Mouse (Mus musculus) neural tube, embryonic 11.5 days (tissue): ENCODE measurements at regions not wholly inside any gene's neighbourhood (a gene's known extent, or its start where the extent isn't known, plus 50 kb on each side); places are given as distances from the start of the nearest gene placed in this dataset.

Experiments
- ATAC-seq: fragments of 200-750 bp; cut with Nextera tagmentation; 2 replicates; pipeline ENCODE4 v1.8.0; 2017; ENCODE audit warnings: moderate number of reproducible peaks, mild to moderate bottlenecking, moderate TSS enrichment, moderate library complexity; ENCODE audit not compliant: insufficient read depth, low FRiP score, low TSS enrichment
- DNase-seq: peaks from one replicate; pipeline ENCODE4 v3.0.0-alpha.2; 2015; ENCODE audit warnings: low spot score
- H3K27ac ChIP-seq: fragments of 300-500 bp; sonication (generic); 2 replicates; pipeline ENCODE4 v1.5.1; 2014; ENCODE audit warnings: low read depth, mild to moderate bottlenecking, low read length
- H3K27me3 ChIP-seq: fragments of 300-500 bp; sonication (generic); 2 replicates; pipeline ENCODE4 v1.6.1; 2014; ENCODE audit warnings: mild to moderate bottlenecking, low read length, mixed read lengths; ENCODE audit not compliant: control insufficient read depth, insufficient read depth
- H3K36me3 ChIP-seq: fragments of 300-500 bp; sonication (generic); 2 replicates; pipeline ENCODE4 v1.6.1; 2014; ENCODE audit warnings: mild to moderate bottlenecking, low read length, moderate library complexity, mixed read lengths; ENCODE audit not compliant: control insufficient read depth, insufficient read depth
- H3K4me1 ChIP-seq: fragments of 300-500 bp; sonication (generic); 2 replicates; pipeline ENCODE4 v1.6.1; 2014; ENCODE audit warnings: low read length, mixed read lengths; ENCODE audit not compliant: control insufficient read depth, insufficient read depth
- H3K4me2 ChIP-seq: fragments of 300-500 bp; sonication (generic); 2 replicates; pipeline ENCODE4 v1.6.1; 2014; ENCODE audit warnings: low read depth, mild to moderate bottlenecking, moderate library complexity
- H3K4me3 ChIP-seq: fragments of 300-500 bp; sonication (generic); 2 replicates; pipeline ENCODE4 v1.5.1; 2014; ENCODE audit warnings: low read depth, low read length
- H3K9ac ChIP-seq: fragments of 300-500 bp; sonication (generic); 2 replicates; pipeline ENCODE4 v1.6.1; 2014; ENCODE audit warnings: mild to moderate bottlenecking, low read length
- H3K9me3 ChIP-seq: fragments of 300-500 bp; sonication (generic); 2 replicates; pipeline ENCODE4 v1.6.1; 2016; ENCODE audit warnings: low read length; ENCODE audit not compliant: control insufficient read depth
- WGBS: fragments of 180-500 bp; shearing (Covaris S2); extraction: QIAGEN DNeasy Blood & Tissue Kit; methylation state at CpG from one replicate; pipeline ENCODE4 v1.1.7; 2014; 5-methylcytosine and 5-hydroxymethylcytosine counted together

GRCm38 (mm10) chr4:106252946-106253345 lies 63.1 kb upstream of the Usp24 start:
- H3K4me2 ChIP-seq, result no peak overlapping the region
- WGBS, result 92% methylated on average over 6 of the region's 6 CpGs

DNA sequence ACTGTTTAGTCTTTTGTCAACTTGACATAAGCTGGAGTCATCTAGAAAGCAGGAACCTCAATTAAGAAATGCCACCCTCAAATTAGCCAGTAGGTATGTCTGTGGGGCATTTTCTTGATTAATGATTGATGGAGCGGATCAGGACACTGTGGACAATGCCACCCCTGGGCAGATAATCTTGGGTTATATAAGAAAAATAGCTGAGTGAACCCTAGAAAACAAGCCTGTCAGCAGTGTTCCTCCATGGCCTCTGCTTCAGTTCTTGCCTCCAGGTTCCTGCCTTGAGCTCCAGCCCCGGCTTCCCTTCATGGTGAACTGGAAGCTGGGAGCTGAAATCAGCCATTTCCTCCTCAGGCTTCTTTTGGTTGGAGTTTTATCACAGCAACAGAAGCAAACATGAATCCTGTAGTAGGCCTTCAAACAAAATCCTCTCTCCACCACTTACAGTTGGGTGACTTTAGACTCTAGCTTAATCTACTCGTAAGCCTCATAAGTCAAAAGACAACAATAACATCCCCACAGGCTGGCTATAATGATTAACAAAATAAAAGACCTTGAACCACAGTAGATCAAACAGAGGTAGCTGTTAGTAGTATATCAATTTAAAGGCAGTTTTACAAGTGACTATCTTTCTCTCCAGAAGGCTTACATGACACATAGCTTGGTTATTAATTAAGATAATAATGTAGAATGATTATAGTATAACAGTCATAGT lies 61.1 kb upstream of the Usp24 start:
- H3K4me1 ChIP-seq, result no peaks in the 10 kb centered on the region
- ATAC-seq (no peak), DNase-seq (no peak)
- H3K4me3 ChIP-seq, result no peak overlapping the region
- WGBS, result 87% methylated on average over 3 of the region's 3 CpGs
- H3K9ac ChIP-seq, result no peak overlapping the region
- H3K4me2 ChIP-seq, result no peak overlapping the region
- no peaks in the 10 kb centered on the region for H3K27me3 ChIP-seq
- H3K36me3 ChIP-seq, result no peaks in the 10 kb centered on the region
- no peak overlapping the region for H3K27ac ChIP-seq
- H3K9me3 ChIP-seq, result no peaks in the 10 kb centered on the region

More at GRCm38 (mm10) chr4:106252946-106253345, 63.1 kb upstream of the Usp24 start:
- Histone ChIP-seq H3K9me3 (no peaks in the 10 kb centered on the region), H3K9ac (no peak overlapping the region), H3K4me3 (no peak overlapping the region), H3K36me3 (no peaks in the 10 kb centered on the region), H3K27ac (no peak overlapping the region), H3K4me1 (no peaks in the 10 kb centered on the region), H3K27me3 (no peaks in the 10 kb centered on the region)
- ATAC-seq (no peak), DNase-seq (no peak)

- ATAC-seq (no peak), DNase-seq (no peak)
- Histone ChIP-seq H3K4me3 (no peak overlapping the region), H3K9ac (no peak overlapping the region), H3K27me3 (no peaks in the 10 kb centered on the region), H3K27ac (no peak overlapping the region), H3K9me3 (no peaks in the 10 kb centered on the region), H3K36me3 (no peaks in the 10 kb centered on the region), H3K4me1 (no peaks in the 10 kb centered on the region), H3K4me2 (no peak overlapping the region)
Measured at GRCm38 (mm10) chr4:106255959-106256609, 59.9 kb upstream of the Usp24 start.

GRCm38 (mm10) chr4:106261404-106261803 lies 54.6 kb upstream of the Usp24 start:
- Histone ChIP-seq H3K4me3 (no peak overlapping the region), H3K4me1 (no peaks in the 10 kb centered on the region), H3K36me3 (no peaks in the 10 kb centered on the region), H3K4me2 (no peak overlapping the region), H3K9ac (no peak overlapping the region), H3K9me3 (no peaks in the 10 kb centered on the region), H3K27me3 (no peaks in the 10 kb centered on the region), H3K27ac (no peak overlapping the region)
- DNase-seq (no peak), ATAC-seq (no peak)
- 87% methylated on average over 3 of the region's 3 CpGs for WGBS

DNA sequence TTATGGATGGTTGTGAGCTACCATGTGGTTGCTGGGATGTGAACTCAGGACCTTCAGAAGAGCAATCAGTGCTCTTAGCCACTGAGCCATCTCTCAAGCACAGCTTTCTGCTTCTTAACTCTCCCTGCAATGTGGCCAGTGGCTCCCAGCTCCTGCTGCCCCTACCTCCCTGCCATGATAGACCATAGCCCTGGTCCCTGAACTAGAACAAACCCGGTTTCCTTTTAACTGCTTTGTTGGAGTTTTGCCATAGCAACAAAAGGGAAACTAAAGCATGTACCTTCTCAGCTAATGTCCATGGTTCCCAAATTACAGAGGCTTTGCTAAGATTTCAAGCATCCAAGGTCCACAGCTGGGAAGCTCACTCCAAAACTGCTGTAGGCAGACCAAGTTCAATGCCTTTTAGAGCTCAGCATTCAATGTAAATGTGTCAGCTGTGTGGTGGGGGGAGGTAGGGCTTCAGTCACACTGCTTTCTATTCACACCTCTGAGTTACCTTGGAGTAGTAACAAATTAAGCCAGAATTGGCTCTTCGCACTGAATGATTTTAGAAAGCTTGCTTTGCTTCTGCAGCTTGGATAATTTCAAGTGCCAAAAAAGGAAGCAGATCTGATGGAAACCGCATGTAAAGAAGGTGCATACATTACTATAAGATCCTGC lies 54.0 kb upstream of the Usp24 start:
- Histone ChIP-seq H3K9me3 (no peaks in the 10 kb centered on the region), H3K4me1 (no peaks in the 10 kb centered on the region), H3K4me3 (no peak overlapping the region), H3K27ac (no peak overlapping the region), H3K27me3 (no peaks in the 10 kb centered on the region), H3K9ac (no peak overlapping the region), H3K4me2 (no peak overlapping the region), H3K36me3 (no peaks in the 10 kb centered on the region)
- ATAC-seq, result no peak
- DNase-seq, result no peak
- WGBS, result 80% methylated on average over 3 of the region's 3 CpGs

GRCm38 (mm10) chr4:106262751-106263725 lies 53.0 kb upstream of the Usp24 start:
- no peaks in the 10 kb centered on the region for H3K27me3 ChIP-seq
- H3K27ac ChIP-seq, result no peak overlapping the region
- H3K4me2 ChIP-seq, result no peak overlapping the region
- WGBS, result 88% methylated on average over 9 of the region's 9 CpGs
- no peak for DNase-seq
- H3K9me3 ChIP-seq, result no peaks in the 10 kb centered on the region
- no peaks in the 10 kb centered on the region for H3K4me1 ChIP-seq
- H3K4me3 ChIP-seq, result no peak overlapping the region
- H3K9ac ChIP-seq, result no peak overlapping the region
- ATAC-seq, result no peak
- H3K36me3 ChIP-seq, result no peaks in the 10 kb centered on the region
